Mouse (Mus musculus) heart, embryonic 16.5 days (tissue): ENCODE results near the gene Chl1. TPM values are rescaled to one million over a fixed set of nuclear protein-coding genes. Genes with fewer than 3 reads are reported as not detected.

Source experiments
- ATAC-seq: fragments of 200-750 bp; cut with Nextera tagmentation; replicated peaks from 2 replicates; pipeline ENCODE4 v1.8.0; 2017; ENCODE audit warnings: moderate number of reproducible peaks; ENCODE audit not compliant: insufficient read depth, low FRiP score; ENCODE audit errors: extremely low read depth
- H3K27ac ChIP-seq: fragments of 300-500 bp; sonication (generic); 2 replicates; pipeline ENCODE4 v1.5.1; 2014; ENCODE audit warnings: mild to moderate bottlenecking, low read length, control low read depth, moderate library complexity
- H3K27me3 ChIP-seq: fragments of 300-500 bp; sonication (generic); 2 replicates; pipeline ENCODE4 v1.6.1; 2014; ENCODE audit warnings: low read length, mixed read lengths; ENCODE audit not compliant: control insufficient read depth, insufficient read depth
- H3K36me3 ChIP-seq: fragments of 300-500 bp; sonication (generic); 2 replicates; pipeline ENCODE4 v1.6.1; 2014; ENCODE audit not compliant: control insufficient read depth, insufficient read depth
- H3K4me1 ChIP-seq: fragments of 300-500 bp; sonication (generic); 2 replicates; pipeline ENCODE4 v1.6.1; 2014; ENCODE audit warnings: low read length, mixed read lengths; ENCODE audit not compliant: control insufficient read depth, insufficient read depth
- H3K4me2 ChIP-seq: fragments of 300-500 bp; sonication (generic); 2 replicates; pipeline ENCODE4 v1.6.1; 2014; ENCODE audit warnings: low read depth, mild to moderate bottlenecking, control low read depth, low read length
- H3K4me3 ChIP-seq: fragments of 300-500 bp; sonication (generic); 2 replicates; pipeline ENCODE4 v1.5.1; 2014; ENCODE audit warnings: mild to moderate bottlenecking, control low read depth, low read length
- H3K9ac ChIP-seq: fragments of 300-500 bp; sonication (generic); 2 replicates; pipeline ENCODE4 v1.6.1; 2014; ENCODE audit warnings: low read length, control low read depth
- H3K9me3 ChIP-seq: fragments of 300-500 bp; sonication (generic); replicated peaks from 2 replicates; pipeline ENCODE4 v1.6.1; 2016; ENCODE audit warnings: low read length; ENCODE audit not compliant: control insufficient read depth
- WGBS: fragments of 180-500 bp; shearing (Covaris S2); extraction: QIAGEN DNeasy Blood & Tissue Kit; methylation state at CpG from one replicate; pipeline ENCODE4 v1.1.7; 2014; 5-methylcytosine and 5-hydroxymethylcytosine counted together
- polyA plus RNA-seq: library from polyadenylated mRNA; unstranded; fragments of >200 nt; fragmentation: Nextera tagmentation; extraction: Ambion mirVana; gene quantifications from 2 replicates; pipeline ENCODE4 v1.2.1, GENCODE M21; 2015

The Chl1 gene
- polyA plus RNA-seq, 1 experiment from 2014 or later = 0.13 TPM

DNA sequence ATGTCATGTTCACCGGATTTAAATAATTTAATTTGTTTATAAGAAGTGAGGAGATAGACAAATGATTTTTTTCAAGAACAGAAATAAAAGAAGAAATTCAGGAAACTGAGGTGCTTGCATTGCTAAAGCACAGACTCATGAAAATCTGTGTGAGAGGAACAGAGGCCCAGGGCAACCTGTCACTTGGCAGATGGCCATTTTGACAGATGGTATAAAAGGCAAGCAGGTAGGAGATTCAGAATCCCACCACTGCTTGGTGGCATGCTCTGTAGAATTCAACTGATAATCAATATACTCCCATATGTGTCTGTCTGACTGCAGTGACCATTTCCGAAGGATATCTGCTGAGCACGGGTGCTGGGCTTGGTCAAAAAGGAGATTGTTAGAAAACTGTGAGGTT, 162.7 kb downstream of the Chl1 start:
- Histone ChIP-seq H3K4me1 (no peaks in the 10 kb centered on the region), H3K27ac (no peak overlapping the region), H3K4me2 (no peak overlapping the region), H3K36me3 (no peaks in the 10 kb centered on the region), H3K4me3 (no peak overlapping the region), H3K9ac (no peak overlapping the region), H3K27me3 (no peaks in the 10 kb centered on the region), H3K9me3 (no peaks in the 10 kb centered on the region)
- WGBS = 90% methylated on average over 3 of the region's 3 CpGs
- ATAC-seq = no peak

DNA sequence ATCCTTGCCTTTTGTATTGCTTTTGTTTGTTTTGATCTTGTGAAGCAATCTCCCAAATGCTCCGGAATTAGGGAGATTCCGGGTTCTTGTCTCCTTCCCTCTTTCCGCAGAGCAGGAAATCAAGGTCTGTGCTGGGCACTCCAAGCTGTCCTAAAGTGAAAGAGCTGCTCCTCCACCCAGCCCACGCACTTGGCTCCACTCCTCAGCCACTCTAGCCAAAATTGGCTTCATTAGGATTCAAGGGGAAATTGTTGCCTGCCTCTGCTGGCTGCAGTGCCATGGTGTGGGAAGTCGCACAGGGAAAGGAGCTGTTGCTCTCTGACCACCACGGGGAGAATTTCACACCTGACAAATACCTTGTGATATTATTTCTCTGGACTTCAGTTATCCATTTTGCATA, 163.9 kb downstream of the Chl1 start:
- 0 out of 2 replicates have a peak, but pooled peaks have one; percentile 37 for ATAC-seq
- Histone ChIP-seq H3K4me1 (no peaks in the 10 kb centered on the region), H3K27ac (no peak overlapping the region), H3K4me3 (no peak overlapping the region), H3K4me2 (no peak overlapping the region; the same call in 1 of the 2 replicates), H3K36me3 (no peaks in the 10 kb centered on the region), H3K9me3 (no peaks in the 10 kb centered on the region), H3K27me3 (no peaks in the 10 kb centered on the region), H3K9ac (no peak overlapping the region)
- WGBS = 53% methylated on average over 6 of the region's 6 CpGs

DNA sequence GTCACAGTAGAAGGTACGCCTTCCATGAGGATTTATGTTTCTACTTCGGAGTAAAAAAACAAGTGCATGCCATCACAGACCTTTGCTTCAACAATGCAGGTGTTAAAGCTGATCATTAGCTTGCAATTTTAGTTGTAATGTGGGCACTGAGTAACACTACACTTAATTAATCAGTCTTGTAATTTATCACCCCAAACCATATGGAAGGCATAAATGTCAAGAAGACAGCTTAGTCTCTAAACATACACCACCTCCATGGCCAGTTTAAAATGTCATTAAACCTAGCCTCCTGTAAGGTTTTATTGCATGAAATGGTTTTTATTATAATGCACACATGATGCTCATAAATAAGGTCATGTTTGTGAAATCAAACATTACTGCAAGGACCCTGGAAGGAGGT, 164.8 kb downstream of the Chl1 start:
- H3K27me3 ChIP-seq = no peaks in the 10 kb centered on the region
- H3K9me3 ChIP-seq = no peaks in the 10 kb centered on the region
- H3K36me3 ChIP-seq = no peaks in the 10 kb centered on the region
- H3K4me1 ChIP-seq = no peaks in the 10 kb centered on the region
- H3K4me3 ChIP-seq = no peak overlapping the region
- no peak overlapping the region for H3K27ac ChIP-seq
- no peak for ATAC-seq
- no peak overlapping the region for H3K4me2 ChIP-seq
- no peak overlapping the region for H3K9ac ChIP-seq
- 81% methylated on average over 2 of the region's 2 CpGs for WGBS

DNA sequence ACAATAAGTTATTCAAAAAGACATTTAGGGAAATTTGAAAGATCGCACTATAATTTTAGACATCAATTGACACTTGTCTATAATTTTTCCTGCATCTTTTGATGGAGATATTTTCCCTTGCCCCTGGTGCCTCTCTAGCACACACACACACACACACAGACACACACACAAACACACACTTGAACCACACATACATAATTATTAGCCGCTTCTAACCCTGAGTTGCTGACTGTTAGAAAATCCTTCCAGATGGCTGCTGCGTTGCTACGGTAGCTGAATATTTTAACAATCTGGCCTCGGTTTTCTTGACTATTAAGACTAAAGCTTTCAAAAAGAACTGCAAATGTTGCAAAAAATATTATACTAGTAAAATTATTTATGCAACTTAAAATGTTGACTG, 166.3 kb downstream of the Chl1 start:
- Histone ChIP-seq H3K4me2 (no peak overlapping the region), H3K9me3 (no peaks in the 10 kb centered on the region)
- WGBS = 82% methylated on average over 5 of the region's 5 CpGs

DNA sequence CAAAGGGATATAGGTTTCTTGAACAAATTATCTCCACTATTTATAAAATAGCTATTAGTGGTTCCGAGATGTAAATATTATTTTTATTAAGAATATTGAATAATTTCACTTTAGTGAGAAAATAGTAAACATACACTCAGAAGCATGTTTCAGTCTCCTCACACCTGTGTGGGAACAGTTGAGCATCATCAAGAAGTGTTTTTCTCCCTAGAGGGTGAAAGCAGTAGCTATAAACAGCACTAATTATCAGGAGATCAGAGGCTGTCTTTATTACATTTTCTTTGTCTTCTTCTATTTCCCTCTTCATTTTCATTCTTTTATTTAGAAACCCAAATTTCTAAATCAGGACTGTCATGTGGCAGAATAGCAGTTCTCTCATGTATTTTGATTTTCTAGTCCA, 166.7 kb downstream of the Chl1 start:
- no peaks in the 10 kb centered on the region for H3K36me3 ChIP-seq
- 79% methylated on average over 1 of the region's 1 CpGs for WGBS
- no peak for ATAC-seq

More for the DNA sequence above, 166.3 kb downstream of the Chl1 start:
- Histone ChIP-seq H3K36me3 (no peaks in the 10 kb centered on the region), H3K9ac (no peak overlapping the region), H3K4me3 (no peak overlapping the region), H3K27ac (no peak overlapping the region), H3K27me3 (no peaks in the 10 kb centered on the region), H3K4me1 (no peaks in the 10 kb centered on the region)
- ATAC-seq = no peak

DNA sequence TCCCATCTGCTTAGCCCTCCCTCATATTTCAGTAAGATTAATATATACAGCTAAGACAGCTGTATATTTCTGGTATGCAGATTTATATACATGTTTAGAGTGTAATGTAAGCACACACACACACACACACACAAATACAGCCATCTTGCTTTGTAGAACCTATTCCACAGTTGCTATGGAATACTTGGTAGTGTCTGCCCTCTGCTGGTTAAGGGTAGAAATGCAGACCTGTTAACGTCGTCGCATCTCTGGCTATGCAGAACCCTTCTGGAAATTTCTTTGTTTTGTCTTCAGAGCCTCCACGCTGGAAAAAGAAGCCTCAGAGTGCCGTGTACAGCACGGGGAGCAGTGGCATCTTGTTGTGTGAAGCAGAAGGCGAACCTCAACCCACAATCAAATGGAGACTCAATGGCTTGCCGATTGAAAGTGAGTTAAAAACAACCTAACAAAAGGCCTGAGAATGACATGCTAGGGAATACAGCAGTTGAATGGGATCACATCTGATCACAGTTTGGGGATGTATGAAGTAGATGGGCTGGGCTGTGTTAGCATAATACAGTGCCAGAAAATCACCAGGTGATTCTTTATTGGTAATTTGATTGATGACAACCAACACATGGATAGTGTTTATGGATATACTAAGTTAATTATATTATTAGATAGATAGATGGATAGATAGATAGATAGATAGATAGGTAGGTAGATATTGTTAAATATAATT, 172.6 kb downstream of the Chl1 start:
- no peak overlapping the region for H3K27ac ChIP-seq
- no peaks in the 10 kb centered on the region for H3K9me3 ChIP-seq
- H3K36me3 ChIP-seq = no peaks in the 10 kb centered on the region
- no peaks in the 10 kb centered on the region for H3K27me3 ChIP-seq
- H3K4me2 ChIP-seq = no peak overlapping the region
- no peak overlapping the region for H3K4me3 ChIP-seq
- no peak for ATAC-seq
- 16% methylated on average over 8 of the region's 8 CpGs for WGBS
- H3K9ac ChIP-seq = no peak overlapping the region
- no peaks in the 10 kb centered on the region for H3K4me1 ChIP-seq

More for the DNA sequence above, 166.7 kb downstream of the Chl1 start:
- no peak overlapping the region for H3K4me3 ChIP-seq
- no peak overlapping the region for H3K4me2 ChIP-seq
- H3K9ac ChIP-seq = no peak overlapping the region
- no peak overlapping the region for H3K27ac ChIP-seq
- H3K4me1 ChIP-seq = no peaks in the 10 kb centered on the region
- no peaks in the 10 kb centered on the region for H3K27me3 ChIP-seq
- H3K9me3 ChIP-seq = no peaks in the 10 kb centered on the region

DNA sequence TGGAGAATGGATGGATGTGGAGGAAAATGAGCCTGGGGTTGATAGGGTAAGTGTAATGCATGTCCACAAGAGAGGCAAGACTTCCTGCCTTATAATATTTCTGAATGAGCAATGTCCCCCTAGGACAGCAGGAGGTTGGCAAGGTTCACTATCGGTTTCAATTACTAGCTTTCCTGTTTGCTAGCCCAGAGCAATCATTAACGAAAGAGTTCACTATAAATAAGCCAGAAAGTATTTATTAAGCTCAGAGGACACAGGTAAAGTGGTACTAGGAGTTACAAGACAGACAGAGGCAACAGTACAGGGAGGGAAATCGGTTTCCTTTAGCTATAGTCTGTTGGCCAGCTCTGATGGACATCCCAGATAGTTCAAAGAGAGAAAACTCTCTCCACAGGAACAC, 182.1 kb downstream of the Chl1 start:
- H3K27ac ChIP-seq = no peak overlapping the region
- H3K4me2 ChIP-seq = no peak overlapping the region
- no peaks in the 10 kb centered on the region for H3K9me3 ChIP-seq
- H3K4me3 ChIP-seq = no peak overlapping the region
- ATAC-seq = no peak
- no peaks in the 10 kb centered on the region for H3K27me3 ChIP-seq
- no peaks in the 10 kb centered on the region for H3K4me1 ChIP-seq
- no peak overlapping the region for H3K9ac ChIP-seq
- 65% methylated on average over 3 of the region's 3 CpGs for WGBS
- H3K36me3 ChIP-seq = no peaks in the 10 kb centered on the region

DNA sequence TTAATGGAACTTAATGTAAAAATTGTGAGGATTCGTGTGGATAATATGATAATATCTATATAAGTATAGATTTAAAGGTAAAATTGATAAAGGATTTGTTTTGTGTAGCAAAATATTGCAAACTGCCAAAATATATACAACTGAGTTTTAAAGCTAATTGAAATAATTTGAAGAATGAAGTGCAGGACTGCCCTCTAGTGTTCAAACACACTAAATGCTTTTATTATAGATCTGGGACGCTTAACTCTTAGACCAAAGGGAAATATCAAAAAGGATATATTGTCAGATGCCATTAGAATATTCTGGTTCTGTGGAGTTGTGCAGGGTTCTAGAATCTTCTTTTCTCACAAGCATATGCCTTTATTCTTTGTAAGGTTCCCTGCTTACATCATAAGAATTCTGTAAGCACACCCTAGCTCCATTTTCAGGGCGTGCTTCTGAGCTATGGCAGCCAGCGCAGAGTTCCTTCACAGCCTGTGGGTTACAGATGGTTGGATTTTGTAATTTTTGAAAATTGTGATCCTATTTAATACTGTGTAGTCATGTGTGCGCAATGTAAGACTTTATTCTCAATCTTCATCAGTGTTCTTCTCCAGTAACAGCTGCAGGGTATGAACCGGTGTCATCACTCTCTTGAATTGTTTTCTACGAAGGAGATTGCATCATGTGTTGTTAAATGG, 187.1 kb downstream of the Chl1 start:
- no peak for ATAC-seq
- 57% methylated on average over 7 of the region's 7 CpGs for WGBS
- Histone ChIP-seq H3K36me3 (no peaks in the 10 kb centered on the region), H3K9me3 (no peaks in the 10 kb centered on the region), H3K27me3 (no peaks in the 10 kb centered on the region), H3K4me2 (no peak overlapping the region), H3K27ac (no peak overlapping the region), H3K4me1 (no peaks in the 10 kb centered on the region), H3K9ac (no peak overlapping the region), H3K4me3 (no peak overlapping the region)

DNA sequence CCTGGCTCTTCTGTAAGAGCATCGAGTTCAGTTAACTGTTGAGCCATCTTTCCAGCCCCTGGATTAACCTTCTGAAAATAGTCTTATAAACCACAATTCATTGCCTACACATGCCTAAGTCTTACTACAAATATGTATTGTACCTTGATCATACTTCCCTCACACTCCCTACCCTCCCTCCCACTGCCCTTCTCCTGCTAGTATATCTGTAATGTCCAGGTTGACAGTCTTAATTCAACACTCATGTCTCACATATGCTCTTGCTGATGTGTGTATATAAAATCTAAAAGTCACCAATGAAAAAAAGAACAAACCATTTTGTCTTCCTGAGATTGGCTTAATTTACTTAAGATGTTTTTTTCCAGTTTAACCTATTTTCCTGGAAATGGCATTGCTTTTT, 189.1 kb downstream of the Chl1 start:
- Histone ChIP-seq H3K36me3 (no peaks in the 10 kb centered on the region), H3K27ac (no peak overlapping the region), H3K9ac (no peak overlapping the region), H3K4me2 (no peak overlapping the region), H3K4me1 (no peaks in the 10 kb centered on the region), H3K4me3 (no peak overlapping the region), H3K9me3 (no peaks in the 10 kb centered on the region), H3K27me3 (no peaks in the 10 kb centered on the region)
- 76% methylated on average over 1 of the region's 1 CpGs for WGBS
- no peak for ATAC-seq
